Mouse (Mus musculus): ENCODE results near the gene Syn2. TPM values are rescaled to one million over a fixed set of nuclear protein-coding genes. Genes with fewer than 3 reads are reported as not detected.

The Syn2 gene
- polyA plus RNA-seq, 1 experiment from 2014 or later = 33.7 TPM

GRCm38 (mm10) chr6:115126851-115127250 lies 7.9 kb upstream of the Syn2 start:
- no peak for ATAC-seq (ENCODE audit: low read depth)
- WGBS = 62% methylated on average over 3 of the region's 3 CpGs
- Histone ChIP-seq H3K9ac (no peak overlapping the region), H3K4me2 (0 out of 2 replicates have a peak overlapping the region, but pooled peaks have one; percentile 15), H3K4me1 (replicated peaks) (peaks cover 53% of the 10 kb centered on the region), H3K27me3 (no peaks in the 10 kb centered on the region), H3K9me3 (no peaks in the 10 kb centered on the region), H3K36me3 (no peaks in the 10 kb centered on the region), H3K4me3 (no peak overlapping the region), H3K27ac (replicated peaks) (peak overlapping the region; percentile 88)

- WGBS = 84% methylated on average over 5 of the region's 5 CpGs
- Histone ChIP-seq H3K9ac (no peak overlapping the region), H3K9me3 (no peaks in the 10 kb centered on the region), H3K36me3 (no peaks in the 10 kb centered on the region), H3K4me3 (no peak overlapping the region), H3K4me2 (0 out of 2 replicates have a peak overlapping the region, but pooled peaks have one; percentile 15), H3K27ac (replicated peaks) (peak overlapping the region; percentile 88), H3K4me1 (replicated peaks) (peaks cover 53% of the 10 kb centered on the region), H3K27me3 (no peaks in the 10 kb centered on the region)
- ATAC-seq (ENCODE audit: low read depth) = no peak
Observed at GRCm38 (mm10) chr6:115127255-115127824, 7.4 kb upstream of the Syn2 start.

DNA sequence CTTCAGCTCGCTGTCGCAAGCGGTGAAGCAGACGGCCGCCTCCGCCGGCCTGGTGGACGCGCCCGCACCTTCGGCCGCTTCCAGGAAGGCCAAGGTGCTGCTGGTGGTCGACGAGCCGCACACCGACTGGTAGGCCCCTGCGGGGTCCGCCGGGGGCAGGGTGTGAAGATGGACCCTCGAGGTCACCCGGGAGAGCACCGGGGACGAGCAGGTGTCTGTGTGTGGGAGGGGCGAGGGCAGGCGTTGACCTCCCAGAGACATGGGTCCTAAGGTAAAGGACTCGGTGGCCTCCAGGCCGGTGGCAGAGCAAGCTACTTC lies 589 bp downstream of the Syn2 start:
- under 1% methylated on average over 27 of the region's 27 CpGs for WGBS
- ATAC-seq (ENCODE audit: low read depth) = no peak; the same call in 1 of the 2 replicates

GRCm38 (mm10) chr6:115136156-115136555 lies 1.5 kb downstream of the Syn2 start:
- H3K9me3 ChIP-seq = no peaks in the 10 kb centered on the region
- H3K27ac ChIP-seq (replicated peaks) = no peak overlapping the region
- ATAC-seq (ENCODE audit: low read depth) = no peak
- peaks cover 24% of the 10 kb centered on the region; the same call in 1 of the 2 replicates for H3K4me1 ChIP-seq (replicated peaks)
- H3K36me3 ChIP-seq = no peaks in the 10 kb centered on the region
- peaks cover 15% of the 10 kb centered on the region for H3K27me3 ChIP-seq
- 0 out of 2 replicates have a peak overlapping the region, but pooled peaks have one; percentile 43 for H3K9ac ChIP-seq
- peak overlapping the region; percentile 80 for H3K4me3 ChIP-seq
- H3K4me2 ChIP-seq = peak overlapping the region; percentile 72
- WGBS = 77% methylated on average over 8 of the region's 9 CpGs

More for the DNA sequence above, 589 bp downstream of the Syn2 start:
- peak overlapping the region; percentile 72 for H3K4me2 ChIP-seq
- peaks cover 15% of the 10 kb centered on the region for H3K27me3 ChIP-seq
- no peaks in the 10 kb centered on the region for H3K9me3 ChIP-seq
- H3K4me3 ChIP-seq = peak overlapping the region; percentile 80
- peak overlapping the region; percentile 64; the same call in 1 of the 2 replicates for H3K27ac ChIP-seq (replicated peaks)
- H3K4me1 ChIP-seq (replicated peaks) = peaks cover 24% of the 10 kb centered on the region; the same call in 1 of the 2 replicates
- H3K36me3 ChIP-seq = no peaks in the 10 kb centered on the region
- H3K9ac ChIP-seq = peak overlapping the region; percentile 87

GRCm38 (mm10) chr6:115141446-115141845 lies 6.7 kb downstream of the Syn2 start:
- no peak for ATAC-seq (ENCODE audit: low read depth)
- 61% methylated on average over 4 of the region's 4 CpGs for WGBS
- no peaks in the 10 kb centered on the region for H3K36me3 ChIP-seq

DNA sequence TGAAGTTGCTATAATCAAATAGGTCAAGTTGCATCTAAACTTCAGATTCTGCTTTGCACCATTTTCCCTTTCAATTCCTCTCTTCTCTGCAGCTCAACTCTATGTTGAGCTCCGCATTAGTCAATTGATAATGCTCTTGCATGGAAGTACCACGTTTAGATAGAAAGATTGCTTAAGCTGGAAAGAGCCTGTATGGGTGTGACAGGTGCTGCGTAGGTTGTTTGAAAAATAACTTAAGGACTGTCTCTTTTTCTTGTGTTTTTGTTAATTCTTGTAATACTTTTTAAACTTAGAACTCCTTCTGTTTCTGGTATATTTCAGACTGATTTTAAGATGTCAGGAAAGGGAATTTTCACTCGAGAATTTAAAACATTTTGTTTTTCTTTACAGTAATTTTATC lies 26.5 kb downstream of the Syn2 start:
- Histone ChIP-seq H3K27ac (replicated peaks) (no peak overlapping the region), H3K27me3 (no peaks in the 10 kb centered on the region), H3K4me1 (replicated peaks) (peaks cover 6% of the 10 kb centered on the region; the same call in 1 of the 2 replicates), H3K9ac (no peak overlapping the region), H3K4me2 (no peak overlapping the region), H3K36me3 (no peaks in the 10 kb centered on the region), H3K4me3 (no peak overlapping the region), H3K9me3 (no peaks in the 10 kb centered on the region)
- ATAC-seq (ENCODE audit: low read depth) = no peak
- 74% methylated on average over 4 of the region's 4 CpGs for WGBS

More at GRCm38 (mm10) chr6:115141446-115141845, 6.7 kb downstream of the Syn2 start:
- Histone ChIP-seq H3K27me3 (peaks cover 5% of the 10 kb centered on the region; the same call in 1 of the 2 replicates), H3K4me3 (no peak overlapping the region), H3K4me1 (replicated peaks) (peaks cover 9% of the 10 kb centered on the region; the same call in 1 of the 2 replicates), H3K9ac (no peak overlapping the region), H3K27ac (replicated peaks) (no peak overlapping the region), H3K4me2 (no peak overlapping the region), H3K9me3 (0 out of 2 replicates have a peak, but pooled peaks cover 4% of the 10 kb centered on the region)

DNA sequence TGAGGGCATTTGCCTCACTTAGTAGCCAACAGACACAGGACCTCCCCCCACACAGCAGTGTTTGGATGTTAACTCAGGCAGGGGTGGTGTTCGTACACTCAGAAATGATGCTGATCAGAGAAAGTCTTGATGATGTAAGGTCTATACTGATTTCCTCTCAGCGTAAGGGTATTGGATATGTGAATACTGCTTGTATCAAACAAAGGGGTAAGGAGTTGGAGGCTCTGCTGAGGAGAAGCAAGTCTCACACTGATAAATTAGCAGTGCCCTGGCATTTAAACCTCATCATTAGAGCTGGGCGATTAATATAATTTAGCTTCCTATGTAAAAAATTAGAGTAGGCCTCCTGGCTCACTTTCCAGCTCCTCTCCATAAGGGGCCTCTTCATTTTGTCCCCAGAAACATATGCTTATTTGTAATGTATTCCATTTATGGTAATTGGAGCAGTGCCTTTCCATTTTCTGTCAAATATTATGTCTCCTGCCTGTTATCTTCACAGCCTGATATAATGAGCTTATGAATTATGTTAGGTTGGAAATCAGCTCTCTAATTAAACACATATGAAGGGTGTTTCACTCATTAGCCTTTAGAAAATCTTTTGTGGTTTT lies 31.3 kb downstream of the Syn2 start:
- Histone ChIP-seq H3K27ac (replicated peaks) (peak overlapping the region; percentile 56), H3K9ac (no peak overlapping the region), H3K9me3 (no peaks in the 10 kb centered on the region), H3K36me3 (no peaks in the 10 kb centered on the region), H3K4me3 (no peak overlapping the region), H3K27me3 (no peaks in the 10 kb centered on the region), H3K4me2 (no peak overlapping the region), H3K4me1 (replicated peaks) (peaks cover 6% of the 10 kb centered on the region; the same call in 1 of the 2 replicates)
- 83% methylated on average over 3 of the region's 3 CpGs for WGBS
- ATAC-seq (ENCODE audit: low read depth) = no peak

GRCm38 (mm10) chr6:115168921-115169320 lies 34.2 kb downstream of the Syn2 start:
- H3K9me3 ChIP-seq = no peaks in the 10 kb centered on the region
- peaks cover 11% of the 10 kb centered on the region; the same call in 1 of the 2 replicates for H3K4me1 ChIP-seq (replicated peaks)
- H3K9ac ChIP-seq = no peak overlapping the region
- H3K4me3 ChIP-seq = no peak overlapping the region
- 66% methylated on average over 3 of the region's 3 CpGs for WGBS
- 0 out of 2 replicates have a peak overlapping the region, but pooled peaks have one; percentile 6 for H3K27ac ChIP-seq (replicated peaks)
- ATAC-seq (ENCODE audit: low read depth) = no peak
- no peaks in the 10 kb centered on the region for H3K36me3 ChIP-seq
- no peaks in the 10 kb centered on the region for H3K27me3 ChIP-seq
- no peak overlapping the region for H3K4me2 ChIP-seq

- Histone ChIP-seq H3K9ac (no peak overlapping the region), H3K27ac (replicated peaks) (no peak overlapping the region), H3K9me3 (no peaks in the 10 kb centered on the region), H3K4me2 (no peak overlapping the region), H3K4me1 (replicated peaks) (peaks cover 11% of the 10 kb centered on the region; the same call in 1 of the 2 replicates), H3K27me3 (no peaks in the 10 kb centered on the region), H3K36me3 (no peaks in the 10 kb centered on the region), H3K4me3 (no peak overlapping the region)
- ATAC-seq (ENCODE audit: low read depth) = no peak
- WGBS = 67% methylated on average over 2 of the region's 2 CpGs
Observed at GRCm38 (mm10) chr6:115169518-115169917, 34.8 kb downstream of the Syn2 start.

DNA sequence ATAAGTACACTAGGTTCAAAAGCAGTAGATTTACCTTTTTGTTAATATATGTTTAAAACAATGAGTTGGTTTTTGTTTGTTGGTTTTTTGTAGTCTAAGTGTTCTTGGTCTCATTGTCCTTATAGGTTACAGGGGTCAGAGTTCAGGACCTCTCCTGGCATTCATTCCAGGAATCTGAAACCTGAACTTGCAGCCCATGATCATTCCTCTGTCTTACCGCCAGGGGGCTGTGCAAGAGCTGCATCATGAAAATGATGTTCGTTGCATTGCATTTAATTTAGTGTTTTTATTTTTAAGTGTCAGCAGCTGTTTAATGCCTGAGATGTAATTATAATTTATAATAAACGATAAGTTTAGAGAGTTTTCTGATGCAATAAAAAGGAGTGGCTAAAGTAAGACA lies 40.1 kb downstream of the Syn2 start:
- Histone ChIP-seq H3K27me3 (no peaks in the 10 kb centered on the region), H3K4me1 (replicated peaks) (0 out of 2 replicates have a peak, but pooled peaks cover 5% of the 10 kb centered on the region), H3K4me2 (no peak overlapping the region), H3K27ac (replicated peaks) (no peak overlapping the region), H3K9ac (no peak overlapping the region), H3K9me3 (no peaks in the 10 kb centered on the region), H3K4me3 (no peak overlapping the region), H3K36me3 (no peaks in the 10 kb centered on the region)
- whole genome bisulfite sequencing = 34% methylated on average over 3 of the region's 3 CpGs
- ATAC-seq (ENCODE audit: low read depth) = no peak

DNA sequence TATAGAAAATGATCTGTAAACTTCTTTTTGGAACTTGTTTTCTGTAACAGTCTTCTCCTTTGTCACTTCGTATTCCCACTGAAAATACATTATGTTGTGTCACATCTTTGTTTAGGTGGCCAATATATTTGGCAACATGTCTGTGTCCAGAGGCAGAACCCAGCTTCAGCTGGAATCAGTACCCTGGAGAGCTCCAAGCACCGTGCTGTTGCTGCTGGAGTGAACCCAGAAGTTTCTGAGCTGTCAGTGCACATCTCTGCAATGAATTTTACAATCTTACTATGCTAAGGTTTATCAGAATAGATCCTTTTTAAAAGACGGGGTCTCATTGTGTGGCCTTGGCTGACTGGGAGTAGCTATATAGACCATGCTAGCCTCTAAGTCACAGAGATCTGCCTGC lies 44.1 kb downstream of the Syn2 start:
- ATAC-seq (ENCODE audit: low read depth) = no peak
- no peak overlapping the region for H3K27ac ChIP-seq (replicated peaks)
- H3K4me1 ChIP-seq (replicated peaks) = no peaks in the 10 kb centered on the region
- H3K4me2 ChIP-seq = no peak overlapping the region
- no peaks in the 10 kb centered on the region for H3K36me3 ChIP-seq
- no peak overlapping the region for H3K4me3 ChIP-seq
- H3K27me3 ChIP-seq = no peaks in the 10 kb centered on the region
- no peak overlapping the region for H3K9ac ChIP-seq
- no peaks in the 10 kb centered on the region for H3K9me3 ChIP-seq
- WGBS = 32% methylated on average over 3 of the region's 3 CpGs

GRCm38 (mm10) chr6:115181094-115181493 lies 46.4 kb downstream of the Syn2 start:
- ATAC-seq (ENCODE audit: low read depth) = no peak
- WGBS = 83% methylated on average over 2 of the region's 2 CpGs

More at GRCm38 (mm10) chr6:115181094-115181493, 46.4 kb downstream of the Syn2 start:
- H3K36me3 ChIP-seq = no peaks in the 10 kb centered on the region
- no peaks in the 10 kb centered on the region for H3K27me3 ChIP-seq
- no peaks in the 10 kb centered on the region for H3K9me3 ChIP-seq
- no peak overlapping the region for H3K4me3 ChIP-seq
- H3K4me1 ChIP-seq (replicated peaks) = no peaks in the 10 kb centered on the region
- H3K27ac ChIP-seq (replicated peaks) = no peak overlapping the region
- no peak overlapping the region for H3K4me2 ChIP-seq
- no peak overlapping the region for H3K9ac ChIP-seq
